Comparison of ENCODE assay signal across 8 mouse cellular contexts in genomic region chr4:141534947-141535680, GRCm38 (mm10). TPM values are rescaled to one million over a fixed set of nuclear protein-coding genes. Genes with fewer than 3 reads are reported as not detected.
DNase-seq lines count a peak whose midpoint lies in the region; ATAC-seq and TF ChIP-seq lines count a peak whose summit lies in the region.

No protein-coding gene starts in this region.

- peaks cover 10% of the 10 kb centered on the region; the same call in 1 of the 2 replicates for H3K27me3 ChIP-seq in E14TG2a.4 (ENCODE audit: insufficient read depth, low read length)
- H3K27me3 ChIP-seq in heart, embryonic 15.5 days, result no peaks in the 10 kb centered on the region

- peak overlapping the region; percentile 89 for H3K4me3 ChIP-seq in E14TG2a.4 (replicated peaks; ENCODE audit: low read length)
- H3K4me3 ChIP-seq in bone marrow, adult 2 months (replicated peaks; ENCODE audit: control insufficient read depth, low read depth, low read length), result no peak overlapping the region
- no peak overlapping the region for H3K4me3 ChIP-seq in embryonic fibroblast, embryonic 13.5 days (ENCODE audit: insufficient read depth, low read length)
- H3K4me3 ChIP-seq in heart, embryonic 15.5 days, result peak overlapping the region; percentile 69

- H3K36me3 ChIP-seq in E14TG2a.4 (ENCODE audit: insufficient read depth, low read length), result peaks cover 10% of the 10 kb centered on the region
- 0 out of 2 replicates have a peak, but pooled peaks cover 3% of the 10 kb centered on the region for H3K36me3 ChIP-seq in heart, embryonic 15.5 days

- 0 out of 2 replicates have a peak overlapping the region, but pooled peaks have one; percentile 77 for H3K9ac ChIP-seq in heart, embryonic 15.5 days

- peak overlapping the region; percentile 96 for H3K4me2 ChIP-seq in heart, embryonic 15.5 days

- H3K27ac ChIP-seq in bone marrow, adult 2 months (ENCODE audit: control insufficient read depth, insufficient read depth, low read depth, low read length, poor library complexity), result no peak overlapping the region
- peak overlapping the region; percentile 1; the same call in 1 of the 2 replicates for H3K27ac ChIP-seq in embryonic fibroblast, embryonic 13.5 days (ENCODE audit: insufficient read depth, low read length)
- peak overlapping the region; percentile 98 for H3K27ac ChIP-seq in heart, embryonic 15.5 days

- H3K9me3 ChIP-seq in E14TG2a.4 (ENCODE audit: low read length), result no peaks in the 10 kb centered on the region
- no peaks in the 10 kb centered on the region for H3K9me3 ChIP-seq in heart, embryonic 15.5 days (replicated peaks)

- ATAC-seq in heart, embryonic 15.5 days (replicated peaks; ENCODE audit: insufficient number of reproducible peaks, insufficient read depth, low FRiP score, low read depth), result no peak

- TF ChIP-seq POLR2A in bone marrow, adult 2 months (IDR thresholded peaks at IDR 0.05; ENCODE audit: borderline replicate concordance, control insufficient read depth, low read depth, low read length), result no peak
- no peak for TF ChIP-seq POLR2A in embryonic fibroblast, embryonic 13.5 days (IDR thresholded peaks at IDR 0.05; ENCODE audit: low read depth, low read length)

- 22% methylated on average over 11 of the region's 11 CpGs for WGBS in bone marrow, adult 2 months
- WGBS in heart, embryonic 15.5 days, result 23% methylated on average over 10 of the region's 11 CpGs

- peaks cover 70% of the 10 kb centered on the region for H3K4me1 ChIP-seq in E14TG2a.4 (replicated peaks; ENCODE audit: low read depth, low read length)
- H3K4me1 ChIP-seq in bone marrow, adult 2 months (ENCODE audit: control insufficient read depth, insufficient read depth, low read length), result peaks cover 2% of the 10 kb centered on the region
- peaks cover 5% of the 10 kb centered on the region for H3K4me1 ChIP-seq in embryonic fibroblast, embryonic 13.5 days (ENCODE audit: control insufficient read depth, insufficient read depth, low read length)
- peaks cover 32% of the 10 kb centered on the region for H3K4me1 ChIP-seq in heart, embryonic 15.5 days (replicated peaks)

- DNase-seq in kidney, postnatal 25 days, result peak; percentile 61 to 79
- peak; percentile 60 for DNase-seq in lung, postnatal 14 days
- DNase-seq in retina, embryonic 14.5 days (ENCODE audit: low spot score), result peak; percentile 77
- DNase-seq in thymus, postnatal 25 days, result peak; percentile 62

- TF ChIP-seq CTCF in E14TG2a.4 (conservative IDR thresholded peaks at IDR 0.05; ENCODE audit: low read length), result 0 out of 2 replicates have a peak, but pooled peaks have one; percentile 14
- TF ChIP-seq CTCF in bone marrow, adult 2 months (IDR thresholded peaks at IDR 0.05; ENCODE audit: control insufficient read depth, insufficient read depth, low read length), result peak; percentile 64
- peak; percentile 17; the same call in 1 of the 2 replicates for TF ChIP-seq CTCF in embryonic fibroblast, embryonic 13.5 days (IDR thresholded peaks at IDR 0.05; ENCODE audit: borderline replicate concordance, insufficient read depth, low read length)

RNA-seq across cellular contexts. Expression of gene Spen, which starts 3.3 kb away (rescaled TPM):
- polyA plus RNA-seq in bone marrow, adult 2 months (2011; ENCODE audit: insufficient read depth, insufficient read length, low replicate concordance, missing spikeins), result 22.2 and 33.2 TPM in 2 replicates
- polyA plus RNA-seq in embryonic fibroblast, embryonic 13.5 days (2011; ENCODE audit: insufficient read length, low read depth, missing spikeins), result 20.7 and 21.2 TPM in 2 replicates
- polyA plus RNA-seq in heart, embryonic 15.5 days (2015; fragmentation: Nextera tagmentation; extraction: Ambion mirVana), result 6.3 and 7.5 TPM in 2 replicates

Comparison
In these comparisons a context has a peak if more than half of its experiments do, and no peak if none do; other contexts are left out.
1. H3K4me3 ChIP-seq: peak in E14TG2a.4 (single experiment) and heart, embryonic 15.5 days (single experiment); none in bone marrow, adult 2 months (single experiment) and embryonic fibroblast, embryonic 13.5 days (single experiment).
2. CTCF ChIP-seq: peak in every context shown above with its lines; median percentile 64 in bone marrow, adult 2 months; 17 in embryonic fibroblast, embryonic 13.5 days; 14 in E14TG2a.4.
3. Peak in every context shown above with its lines, with median percentiles within 50 percentile points of each other: DNase-seq.